Mouse (Mus musculus) gastrocnemius, adult 2 months (tissue): Measurements from ENCODE around the gene Elf2. TPM values are rescaled to one million over a fixed set of nuclear protein-coding genes. Genes with fewer than 3 reads are reported as not detected.

Experiments used
- DNase-seq: peaks from one replicate; pipeline ENCODE4 v3.0.0; 2022
- H3K27ac ChIP-seq: fragments of 200-600 bp; 2 replicates; pipeline ENCODE4 v1.8.1; 2022; ENCODE audit warnings: mild to moderate bottlenecking
- H3K4me3 ChIP-seq: fragments of 200-600 bp; 2 replicates; pipeline ENCODE4 v1.8.1; 2022; ENCODE audit warnings: mild to moderate bottlenecking, moderate library complexity
- CTCF ChIP-seq: fragments of 200-600 bp; IDR thresholded peaks from 2 replicates; pipeline ENCODE4 v1.8.1; 2022; ENCODE audit warnings: antibody characterized with exemption, mild to moderate bottlenecking, moderate library complexity
- intact Hi-C: fragments of 180-260 bp; cut with DNase I; formaldehyde crosslinking; loops from one replicate; pipeline ENCODE4 v1.15.1; 2025
- total RNA-seq, 2 experiments: library from RNA; stranded (reverse); gene quantifications; 2 replicates each; pipeline ENCODE4 v1.2.3; 2021

The Elf2 gene
- total RNA-seq, 2 experiments from 2014 or later = 50.7 to 53.2 TPM

DNA sequence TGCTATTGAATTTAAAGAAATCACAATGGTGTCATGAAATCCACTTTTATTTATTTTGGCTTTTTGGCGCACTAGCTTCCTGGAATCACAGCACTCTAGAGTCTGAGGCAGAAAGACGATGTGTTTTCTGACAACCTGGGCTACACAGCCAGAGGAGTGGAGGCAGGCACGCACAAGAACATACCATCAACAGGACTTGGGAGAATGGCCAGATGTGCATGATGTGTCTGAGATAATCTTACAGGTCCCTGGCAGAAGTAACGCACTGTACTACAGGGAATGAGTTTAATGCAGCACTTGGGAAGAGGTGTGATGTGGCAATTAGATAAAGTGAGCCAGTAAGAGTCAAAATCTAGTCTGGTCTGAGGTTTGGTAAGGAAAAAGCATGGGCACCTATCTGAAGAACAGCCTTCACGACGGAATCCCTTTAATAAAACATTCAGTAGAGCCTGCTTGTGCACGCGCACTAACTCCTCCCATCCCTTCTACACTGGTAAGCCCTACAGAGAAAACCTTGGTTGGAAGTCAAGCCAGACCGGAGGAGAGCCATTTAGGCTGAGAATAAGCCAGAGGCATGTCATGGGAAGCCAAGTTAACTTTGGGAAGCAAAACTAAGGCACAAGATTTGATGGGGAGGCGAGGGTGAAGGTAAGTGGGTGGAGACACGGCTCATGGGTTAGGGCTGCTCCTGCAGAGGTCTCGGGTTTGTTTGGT is 87.6 kb downstream of the Elf2 start:
- H3K4me3 ChIP-seq = no peak overlapping the region
- no peak for DNase-seq
- no peak for TF ChIP-seq CTCF
- intact Hi-C loops = no loop called here
- H3K27ac ChIP-seq = no peak overlapping the region

DNA sequence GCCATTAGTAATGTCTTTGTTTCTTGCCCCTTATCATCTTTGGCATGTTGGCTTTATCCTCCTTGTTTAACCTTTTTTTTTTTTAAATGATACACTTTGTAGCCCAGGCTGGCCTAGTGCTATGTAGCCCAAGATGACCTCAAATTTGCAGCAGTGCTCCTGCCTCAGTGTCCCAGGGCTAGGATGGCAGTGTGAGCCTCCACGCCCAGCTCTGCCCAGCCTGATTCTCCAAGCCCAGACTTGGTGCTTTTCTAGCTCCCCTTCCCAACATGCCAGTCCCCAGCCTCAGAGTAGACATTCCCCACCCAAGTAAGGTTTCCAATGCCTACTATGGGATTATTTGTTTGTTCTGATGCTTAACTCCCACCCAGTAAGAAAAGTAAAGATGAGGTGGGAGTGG is 88.2 kb downstream of the Elf2 start:
- no peak for TF ChIP-seq CTCF
- H3K27ac ChIP-seq = no peak overlapping the region
- intact Hi-C loops = no loop called here
- DNase-seq = no peak
- no peak overlapping the region for H3K4me3 ChIP-seq

DNA sequence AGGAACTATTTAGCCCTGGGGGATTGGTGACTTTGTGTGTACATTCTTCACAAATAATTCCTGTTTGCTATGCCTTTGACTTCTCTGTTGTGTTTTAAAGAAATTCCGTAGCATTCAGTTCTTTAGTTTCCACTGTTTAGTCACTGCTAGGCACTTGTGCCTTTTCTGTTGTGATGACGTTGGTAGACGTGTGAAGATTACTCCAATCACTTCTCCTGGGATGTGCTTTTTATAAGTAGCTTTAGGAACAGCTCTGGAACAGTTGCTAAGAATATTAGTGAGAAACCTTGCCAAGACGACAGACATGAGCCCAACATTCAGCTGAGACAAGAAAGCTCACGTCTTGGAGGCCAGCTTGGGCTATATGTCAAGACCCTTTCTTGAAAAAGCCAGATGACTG is 89.4 kb downstream of the Elf2 start:
- Histone ChIP-seq H3K27ac (peak overlapping the region; percentile 25; the same call in 1 of the 2 replicates), H3K4me3 (no peak overlapping the region)
- no peak for TF ChIP-seq CTCF

DNA sequence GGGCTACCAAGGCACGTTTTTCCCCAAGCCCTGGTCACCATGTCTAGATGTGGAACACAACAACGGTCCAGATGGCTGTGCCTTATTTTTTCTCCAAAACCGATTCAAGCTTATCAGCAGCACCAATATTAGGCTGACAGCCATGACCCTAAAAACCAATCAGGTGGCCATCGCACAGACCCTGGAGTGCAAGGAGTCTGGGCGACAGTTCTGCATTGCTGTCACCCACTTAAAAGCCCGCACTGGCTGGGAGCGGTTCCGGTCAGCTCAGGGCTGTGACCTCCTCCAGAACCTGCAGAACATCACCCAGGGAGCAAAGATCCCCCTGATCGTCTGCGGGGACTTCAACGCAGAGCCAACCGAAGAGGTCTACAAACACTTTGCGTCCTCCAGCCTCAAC is 90.6 kb downstream of the Elf2 start:
- H3K4me3 ChIP-seq = no peak overlapping the region
- no peak for TF ChIP-seq CTCF
- H3K27ac ChIP-seq = no peak overlapping the region
- DNase-seq = no peak
- intact Hi-C loops = no loop called here

More for the DNA sequence above, 89.4 kb downstream of the Elf2 start:
- intact Hi-C loops = no loop called here
- DNase-seq = no peak

DNA sequence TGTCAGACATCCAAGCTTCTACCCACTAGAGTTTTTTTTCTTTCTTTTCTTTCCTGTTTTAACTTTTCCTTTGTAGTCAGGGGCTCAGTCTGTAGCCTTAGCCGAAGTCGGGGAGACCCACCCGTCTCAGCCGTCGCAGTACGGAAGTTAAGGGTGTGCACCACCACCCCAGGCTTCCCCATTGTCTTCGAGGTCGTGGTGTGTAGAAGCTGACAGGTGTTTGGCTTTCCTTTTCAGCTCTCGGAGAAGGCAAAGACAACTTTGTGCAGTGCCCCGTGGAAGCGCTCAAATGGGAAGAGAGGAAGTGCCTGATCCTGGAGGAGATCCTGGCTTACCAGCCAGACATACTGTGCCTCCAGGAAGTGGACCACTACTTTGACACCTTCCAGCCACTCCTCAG is 91.0 kb downstream of the Elf2 start:
- no peak for TF ChIP-seq CTCF
- DNase-seq = no peak
- Histone ChIP-seq H3K27ac (no peak overlapping the region), H3K4me3 (no peak overlapping the region)
- intact Hi-C loops = no loop called here

DNA sequence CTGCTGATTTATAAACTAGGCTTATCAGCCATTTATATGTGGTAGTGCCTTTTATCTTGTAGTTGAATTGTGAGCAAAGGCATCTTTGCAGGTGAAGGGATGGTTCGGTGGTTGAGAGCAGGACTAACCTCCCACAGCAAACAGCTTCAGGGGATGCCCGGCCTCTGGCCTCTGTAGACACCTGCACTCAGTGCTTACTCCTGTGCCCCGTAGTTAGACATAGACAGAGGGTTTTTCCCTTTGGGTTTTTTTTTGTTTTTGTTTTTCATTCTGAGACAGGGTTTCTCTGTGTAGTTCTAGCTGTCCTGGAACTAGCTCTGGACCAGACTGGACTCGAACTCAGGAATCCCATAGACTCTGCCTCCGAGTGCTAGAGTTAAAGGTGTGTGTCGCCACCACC is 91.9 kb downstream of the Elf2 start:
- TF ChIP-seq CTCF = no peak
- intact Hi-C loops = no loop called here
- DNase-seq = no peak
- no peak overlapping the region for H3K27ac ChIP-seq
- H3K4me3 ChIP-seq = no peak overlapping the region

DNA sequence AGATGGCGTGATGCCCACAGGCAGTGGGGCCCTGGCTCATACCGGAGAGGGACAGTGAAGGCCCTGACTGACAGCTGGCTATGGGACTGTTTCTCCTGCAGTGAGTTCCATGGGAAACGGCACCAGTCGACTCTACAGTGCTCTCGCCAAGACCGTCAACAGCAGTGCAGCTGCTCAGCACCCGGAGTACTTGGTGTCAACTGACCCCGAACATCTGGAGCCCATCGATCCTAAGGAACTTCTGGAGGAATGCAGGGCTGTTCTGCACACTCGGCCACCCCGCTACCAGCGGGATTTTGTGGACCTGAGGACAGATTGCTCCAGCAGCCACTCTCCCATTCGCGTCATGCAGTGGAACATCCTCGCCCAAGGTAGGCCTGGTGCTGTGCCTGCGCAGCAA is 92.8 kb downstream of the Elf2 start:
- Histone ChIP-seq H3K4me3 (peak overlapping the region; percentile 26; the same call in 1 of the 2 replicates), H3K27ac (peak overlapping the region; percentile 64)
- DNase-seq = peak; percentile 56
- intact Hi-C loops = no loop called here
- TF ChIP-seq CTCF = no peak

DNA sequence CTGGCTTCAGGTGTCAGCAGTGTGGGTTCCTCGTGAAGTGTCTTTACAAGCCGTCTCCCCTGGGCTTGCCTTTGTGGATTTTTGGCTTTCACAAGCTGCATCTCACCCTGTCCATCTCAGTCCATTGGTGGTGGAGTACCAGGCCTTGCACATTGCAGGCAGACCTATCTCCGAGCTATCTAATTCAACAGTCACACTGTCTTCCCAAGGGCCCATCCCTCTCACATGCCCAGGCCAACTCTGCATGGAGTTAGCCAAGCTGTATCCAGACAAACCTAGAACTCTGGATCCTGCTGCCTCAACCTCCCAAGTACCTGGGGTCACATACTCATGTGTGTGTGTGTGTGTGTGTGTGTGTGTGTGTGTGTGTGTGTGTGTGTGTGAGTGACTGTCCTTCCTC is 100.9 kb downstream of the Elf2 start:
- Histone ChIP-seq H3K4me3 (no peak overlapping the region), H3K27ac (no peak overlapping the region)
- no peak for TF ChIP-seq CTCF
- intact Hi-C loops = loop anchor here (5.0 kb wide), 1 partner anchor 118 kb away; no protein-coding TSS in a partner anchor
- DNase-seq = no peak

DNA sequence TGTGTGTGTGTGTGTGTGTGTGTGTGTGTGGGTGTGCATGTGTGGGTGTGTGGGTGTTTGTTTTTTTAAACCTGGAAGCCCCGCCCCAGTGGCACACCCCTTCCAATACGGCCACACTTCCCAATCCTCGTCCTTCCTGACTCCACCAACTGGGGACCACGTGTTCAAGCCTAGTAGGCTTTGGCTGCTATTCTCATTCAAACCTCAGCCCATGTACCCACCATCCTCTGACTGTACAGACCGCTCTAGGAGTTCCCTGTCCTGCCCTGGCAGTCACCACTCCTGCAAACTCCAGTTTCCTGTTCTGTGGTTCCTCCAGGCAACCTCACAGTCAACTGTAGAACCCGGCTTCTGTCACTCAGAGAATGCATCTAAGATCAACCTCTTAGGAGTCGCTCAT is 101.9 kb downstream of the Elf2 start:
- DNase-seq = no peak
- Histone ChIP-seq H3K4me3 (no peak overlapping the region), H3K27ac (no peak overlapping the region)
- intact Hi-C loops = loop anchor here (5.0 kb wide), 1 partner anchor 119 kb away; no protein-coding TSS in a partner anchor
- no peak for TF ChIP-seq CTCF

DNA sequence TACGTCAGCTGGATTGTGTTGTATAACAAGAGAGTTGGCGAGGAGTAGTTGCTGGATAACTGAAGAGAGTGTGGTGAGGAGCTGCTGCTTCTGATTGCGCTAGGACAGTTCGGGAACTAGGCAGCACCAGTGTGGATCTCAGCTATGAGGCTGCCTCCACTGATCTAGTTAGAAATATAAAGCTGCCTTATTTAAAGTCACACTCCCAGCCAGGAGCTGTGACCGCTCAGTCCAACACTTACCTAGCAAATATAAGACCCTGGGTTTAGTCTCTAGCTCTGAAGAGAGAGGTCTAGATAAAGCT is 105.8 kb downstream of the Elf2 start:
- DNase-seq = no peak
- TF ChIP-seq CTCF = no peak
- intact Hi-C loops = loop anchor here (5.0 kb wide), 2 partner anchors 123 to 173 kb away; partner anchors contain the start of gene Ndufc1
- H3K4me3 ChIP-seq = peak overlapping the region; percentile 38
- peak overlapping the region; percentile 93 for H3K27ac ChIP-seq

DNA sequence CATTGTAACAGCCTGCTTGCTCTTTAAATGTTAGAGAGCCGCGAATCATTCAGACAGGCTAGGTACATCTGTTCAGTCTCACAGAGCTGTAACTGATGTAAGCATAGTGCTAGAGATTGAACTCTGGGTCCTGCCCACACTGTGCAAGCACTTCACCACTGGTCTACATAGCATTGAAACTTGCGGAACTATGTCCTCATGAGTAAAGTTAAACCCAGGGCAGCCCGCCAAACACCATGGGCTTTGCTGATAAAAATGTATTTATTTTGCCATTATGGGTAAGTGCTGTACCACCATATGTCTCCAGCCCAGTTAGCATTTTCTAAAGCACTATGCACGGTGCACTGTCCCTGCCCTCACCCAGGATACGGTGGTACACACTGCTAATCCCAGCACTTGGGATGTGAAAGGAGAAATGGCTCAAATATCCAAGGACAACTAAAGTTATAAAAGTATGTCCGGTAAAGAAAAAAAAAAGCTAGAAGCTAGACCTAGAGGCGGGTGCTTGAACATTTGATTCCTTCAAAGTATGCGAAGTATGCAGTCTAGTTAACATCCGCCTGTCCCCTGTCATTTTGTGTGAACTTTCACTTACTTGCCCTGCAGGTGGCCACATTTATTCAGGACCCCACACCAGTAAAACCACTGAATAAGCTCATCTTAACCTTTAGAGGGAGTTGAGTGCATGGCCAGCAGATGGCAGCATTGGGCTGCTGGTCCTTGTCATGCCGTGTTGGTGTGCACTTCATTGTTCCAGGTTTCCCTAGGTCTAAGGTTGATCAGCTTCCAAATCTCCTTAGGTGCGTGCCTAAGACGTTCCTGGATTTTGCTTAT is 106.3 kb downstream of the Elf2 start:
- H3K4me3 ChIP-seq = peak overlapping the region; percentile 38
- peak overlapping the region; percentile 93 for H3K27ac ChIP-seq
- TF ChIP-seq CTCF = peak; percentile 98
- DNase-seq = peak; percentile 91
- intact Hi-C loops = loop anchor here (5.0 kb wide), 1 partner anchor 173 kb away; the partner anchor contains the start of gene Ndufc1

DNA sequence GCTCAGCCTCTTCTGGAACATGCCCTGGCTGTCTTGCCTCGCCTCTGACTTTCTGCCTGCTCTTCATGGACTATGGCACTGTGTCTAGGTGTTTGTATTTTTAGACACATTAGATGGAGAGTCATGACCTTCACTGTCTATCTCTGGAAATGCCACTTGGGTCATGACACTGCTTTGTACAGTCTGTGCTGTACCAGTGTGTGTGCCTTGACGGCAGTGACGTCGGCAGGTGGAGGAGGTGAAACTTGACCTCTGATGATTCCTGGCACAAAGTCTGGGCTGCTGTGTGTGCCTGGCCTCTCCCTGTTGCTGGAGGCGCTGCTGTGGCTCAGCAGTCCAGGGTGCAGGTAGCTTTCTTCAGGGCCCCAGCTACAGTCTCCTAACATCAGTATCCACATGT is 107.0 kb downstream of the Elf2 start:
- peak overlapping the region; percentile 93 for H3K27ac ChIP-seq
- intact Hi-C loops = loop anchor here (5.0 kb wide), 1 partner anchor 174 kb away; the partner anchor contains the start of gene Ndufc1
- peak; percentile 89 for DNase-seq
- no peak for TF ChIP-seq CTCF
- H3K4me3 ChIP-seq = no peak overlapping the region; the same call in 1 of the 2 replicates
